ENCODE assay signal across 40 mouse cellular contexts in genomic region chr2:163831163-163831562, GRCm38 (mm10). TPM values are rescaled to one million over a fixed set of nuclear protein-coding genes. Genes with fewer than 3 reads are reported as not detected.
"Had no signal": no experiment of that assay in that cellular context is flagged by ENCODE, and none has a peak within 500 bp of the region (broad histone marks: within the 10 kb centered on the region; RNA-seq: fewer than 3 reads in every experiment).

No protein-coding gene starts in this region.

- ATAC-seq: hindbrain, postnatal 0 days; intestine, postnatal 0 days; liver, embryonic 12.5 days had no signal

- H3K27ac ChIP-seq: heart, adult 2 months; heart, embryonic 13.5 days; heart, embryonic 15.5 days; hindbrain, embryonic 13.5 days; hindbrain, embryonic 15.5 days; hindbrain, postnatal 0 days; layer of hippocampus, adult 2 months; limb, embryonic 13.5 days; limb, embryonic 15.5 days; liver, embryonic 12.5 days; liver, embryonic 14.5 days had no signal

- H3K4me2 ChIP-seq: heart, embryonic 11.5 days; heart, embryonic 13.5 days; heart, embryonic 15.5 days; hindbrain, embryonic 13.5 days; hindbrain, embryonic 15.5 days; limb, embryonic 13.5 days; limb, embryonic 15.5 days; liver, embryonic 12.5 days had no signal

- H3K4me1 ChIP-seq: heart, embryonic 13.5 days; heart, embryonic 15.5 days; hindbrain, embryonic 13.5 days; hindbrain, embryonic 15.5 days; limb, embryonic 13.5 days; liver, embryonic 12.5 days had no signal

- H3K9ac ChIP-seq: heart, embryonic 13.5 days; heart, embryonic 15.5 days; hindbrain, embryonic 13.5 days; hindbrain, embryonic 15.5 days; limb, embryonic 13.5 days; limb, embryonic 15.5 days; liver, embryonic 12.5 days; liver, embryonic 14.5 days had no signal

- H3K4me3 ChIP-seq: heart, adult 2 months; heart, embryonic 13.5 days; heart, embryonic 15.5 days; hindbrain, embryonic 13.5 days; hindbrain, embryonic 15.5 days; layer of hippocampus, adult 2 months; limb, embryonic 13.5 days; limb, embryonic 15.5 days; liver, embryonic 12.5 days had no signal

- DNase-seq: gastrocnemius, postnatal 14 days; gastrocnemius, postnatal 36 days; heart, adult 11 months; heart, adult 2 months; heart, postnatal 14 days; heart, postnatal 36 days; kidney, adult 18-20 months; kidney, adult 8-10 months; kidney, postnatal 10 days; kidney, postnatal 4 days; layer of hippocampus, adult 9-11 months; layer of hippocampus, postnatal 36 days; left cerebral cortex, postnatal 4 days had no signal

- H3K36me3 ChIP-seq: heart, embryonic 13.5 days; heart, embryonic 15.5 days; hindbrain, embryonic 13.5 days; hindbrain, embryonic 15.5 days; limb, embryonic 13.5 days; limb, embryonic 15.5 days; liver, embryonic 12.5 days had no signal

- H3K27me3 ChIP-seq: heart, embryonic 13.5 days; hindbrain, embryonic 13.5 days; limb, embryonic 13.5 days; limb, embryonic 15.5 days; liver, embryonic 12.5 days had no signal

- H3K9me3 ChIP-seq: heart, embryonic 13.5 days; heart, embryonic 15.5 days; hindbrain, embryonic 13.5 days; hindbrain, embryonic 15.5 days; limb, embryonic 13.5 days; limb, embryonic 15.5 days; liver, embryonic 12.5 days had no signal

RNA-seq across cellular contexts. Expression of gene Ccn5, which starts 10.5 kb away (rescaled TPM):
- total RNA-seq: hematopoietic stem cell, adult 5-6 weeks; layer of hippocampus, adult 2 months; layer of hippocampus, postnatal 14 days; left cerebral cortex, adult 18-20 months; left cerebral cortex, postnatal 25 days had no signal
- polyA plus RNA-seq: intestine, postnatal 0 days had no signal

RNA-seq across cellular contexts. Expression of gene Kcnk15, which starts 22.3 kb away (rescaled TPM):
- total RNA-seq: gastrocnemius, adult 18-20 months; gastrocnemius, adult 8-10 months; gastrocnemius, postnatal 14 days; gastrocnemius, postnatal 36 days; heart, adult 2 months; heart, postnatal 14 days; heart, postnatal 36 days; hematopoietic stem cell, adult 5-6 weeks; layer of hippocampus, adult 2 months; layer of hippocampus, postnatal 36 days; left cerebral cortex, postnatal 10 days; left cerebral cortex, postnatal 4 days; liver, adult 2 months had no signal
- polyA plus RNA-seq: gonadal fat pad, adult 2 months; heart, adult 2 months; heart, embryonic 11.5 days; heart, embryonic 13.5 days; heart, embryonic 15.5 days; heart, postnatal 0 days; hindbrain, embryonic 11.5 days; hindbrain, embryonic 13.5 days; intestine, embryonic 14.5 days; intestine, postnatal 0 days; kidney, embryonic 14.5 days; kidney, embryonic 16.5 days; limb, embryonic 11.5 days; limb, embryonic 13.5 days; limb, embryonic 15.5 days; liver, adult 2 months; liver, embryonic 12.5 days; liver, embryonic 14.5 days had no signal
